Mouse (Mus musculus) neural tube, embryonic 15.5 days (tissue): ENCODE measurements at regions not wholly inside any gene's neighbourhood (a gene's known extent, or its start where the extent isn't known, plus 50 kb on each side); places are given as distances from the start of the nearest gene placed in this dataset.

Experiments used
- ATAC-seq: fragments of 200-750 bp; cut with Nextera tagmentation; 2 replicates; pipeline ENCODE4 v1.8.0; 2017; ENCODE audit warnings: mild to moderate bottlenecking, moderate TSS enrichment, moderate library complexity; ENCODE audit not compliant: low FRiP score
- H3K27ac ChIP-seq: fragments of 300-500 bp; sonication (generic); replicated peaks from 2 replicates; pipeline ENCODE4 v1.5.1; 2015; ENCODE audit warnings: mild to moderate bottlenecking, inconsistent platforms
- H3K27me3 ChIP-seq: fragments of 300-500 bp; sonication (generic); replicated peaks from 2 replicates; pipeline ENCODE4 v1.6.1; 2015; ENCODE audit warnings: inconsistent platforms
- H3K36me3 ChIP-seq: fragments of 300-500 bp; sonication (generic); 2 replicates; pipeline ENCODE4 v1.6.1; 2015; ENCODE audit warnings: inconsistent platforms
- H3K4me1 ChIP-seq: fragments of 300-500 bp; sonication (generic); 2 replicates; pipeline ENCODE4 v1.6.1; 2015; ENCODE audit warnings: inconsistent platforms
- H3K4me2 ChIP-seq: fragments of 300-500 bp; sonication (generic); 2 replicates; pipeline ENCODE4 v1.6.1; 2015; ENCODE audit warnings: inconsistent platforms, mild to moderate bottlenecking, moderate library complexity
- H3K4me3 ChIP-seq: fragments of 300-500 bp; sonication (generic); replicated peaks from 2 replicates; pipeline ENCODE4 v1.5.1; 2015; ENCODE audit warnings: mild to moderate bottlenecking, inconsistent platforms
- H3K9ac ChIP-seq: fragments of 300-500 bp; sonication (generic); replicated peaks from 2 replicates; pipeline ENCODE4 v1.6.1; 2015; ENCODE audit warnings: mild to moderate bottlenecking, inconsistent platforms
- H3K9me3 ChIP-seq: fragments of 300-500 bp; sonication (generic); replicated peaks from 2 replicates; pipeline ENCODE4 v1.6.1; 2016; ENCODE audit warnings: inconsistent platforms
- WGBS: fragments of 180-500 bp; shearing (Covaris S2); methylation state at CpG from one replicate; pipeline ENCODE4 v1.1.7; 2015; ENCODE audit warnings: mixed read lengths; 5-methylcytosine and 5-hydroxymethylcytosine counted together

DNA sequence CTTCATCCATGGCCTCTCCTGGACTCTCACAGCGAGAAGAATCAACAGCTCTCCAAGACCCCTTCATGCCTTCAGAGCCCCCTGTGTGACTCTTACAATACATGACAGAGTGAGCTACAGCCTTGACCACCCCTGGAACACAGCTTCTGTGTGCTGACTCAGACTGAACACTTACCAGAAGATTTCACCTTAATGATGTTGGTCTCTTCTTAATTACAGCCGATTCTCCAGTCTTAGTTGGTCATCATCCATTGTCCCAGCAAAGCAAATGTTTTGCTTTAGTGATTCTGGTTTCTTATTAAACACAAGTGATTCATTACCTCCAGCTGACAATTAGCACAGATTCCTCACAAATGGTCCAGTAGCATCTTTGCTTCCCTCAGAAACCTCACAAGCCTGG is 134.0 kb upstream of the Inhba start:
- Histone ChIP-seq H3K36me3 (no peaks in the 10 kb centered on the region), H3K4me1 (no peaks in the 10 kb centered on the region), H3K27me3 (no peaks in the 10 kb centered on the region), H3K9ac (no peak overlapping the region), H3K4me3 (no peak overlapping the region), H3K27ac (no peak overlapping the region), H3K4me2 (no peak overlapping the region), H3K9me3 (no peaks in the 10 kb centered on the region)
- 83% methylated on average over 2 of the region's 2 CpGs for WGBS
- no peak for ATAC-seq

DNA sequence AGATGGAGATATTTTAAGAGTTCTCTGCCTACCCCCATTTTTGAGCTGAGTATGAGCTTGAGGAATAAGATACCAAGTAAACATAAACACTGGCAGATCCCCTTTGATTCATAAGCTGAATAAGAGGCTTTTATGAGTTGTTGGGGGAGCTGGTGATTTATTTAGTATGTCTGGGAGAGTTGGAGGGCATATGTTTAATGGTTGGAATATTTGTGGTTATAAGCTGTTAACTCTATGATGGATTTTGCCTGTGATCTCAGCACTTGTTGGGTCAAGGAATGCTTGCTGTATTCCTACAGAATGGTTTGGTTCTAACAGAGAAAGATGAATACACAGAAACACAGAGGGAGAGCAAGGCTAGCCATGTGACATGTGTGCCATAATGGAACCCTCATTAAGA is 132.1 kb upstream of the Inhba start:
- H3K27ac ChIP-seq = no peak overlapping the region
- H3K4me3 ChIP-seq = no peak overlapping the region
- H3K9ac ChIP-seq = no peak overlapping the region
- H3K4me1 ChIP-seq = no peaks in the 10 kb centered on the region
- H3K27me3 ChIP-seq = no peaks in the 10 kb centered on the region
- H3K4me2 ChIP-seq = no peak overlapping the region
- ATAC-seq = no peak
- H3K9me3 ChIP-seq = no peaks in the 10 kb centered on the region
- no peaks in the 10 kb centered on the region for H3K36me3 ChIP-seq

DNA sequence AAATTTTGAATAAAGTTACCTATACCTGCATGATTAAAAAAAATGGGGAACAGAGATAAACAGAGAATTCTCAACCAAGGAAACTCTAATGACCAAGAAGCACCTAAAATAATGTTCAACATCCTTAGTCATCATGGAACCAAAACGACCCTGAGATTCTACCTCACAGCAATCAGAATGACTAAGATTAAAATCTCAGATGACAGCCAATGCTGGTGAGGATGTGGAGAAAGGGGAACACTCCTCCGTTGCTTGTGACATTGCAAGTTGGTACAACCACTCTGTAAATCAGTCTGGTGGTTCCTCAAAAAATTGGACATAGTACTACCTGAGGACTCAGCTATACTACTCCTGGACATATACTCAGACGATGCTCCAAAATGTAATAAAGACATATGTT is 120.9 kb upstream of the Inhba start:
- H3K27me3 ChIP-seq = no peaks in the 10 kb centered on the region
- H3K27ac ChIP-seq = no peak overlapping the region
- H3K4me2 ChIP-seq = no peak overlapping the region
- H3K4me1 ChIP-seq = no peaks in the 10 kb centered on the region
- H3K4me3 ChIP-seq = no peak overlapping the region
- H3K9ac ChIP-seq = no peak overlapping the region
- 86% methylated on average over 3 of the region's 3 CpGs for WGBS
- no peaks in the 10 kb centered on the region for H3K36me3 ChIP-seq
- ATAC-seq = no peak
- H3K9me3 ChIP-seq = no peaks in the 10 kb centered on the region

DNA sequence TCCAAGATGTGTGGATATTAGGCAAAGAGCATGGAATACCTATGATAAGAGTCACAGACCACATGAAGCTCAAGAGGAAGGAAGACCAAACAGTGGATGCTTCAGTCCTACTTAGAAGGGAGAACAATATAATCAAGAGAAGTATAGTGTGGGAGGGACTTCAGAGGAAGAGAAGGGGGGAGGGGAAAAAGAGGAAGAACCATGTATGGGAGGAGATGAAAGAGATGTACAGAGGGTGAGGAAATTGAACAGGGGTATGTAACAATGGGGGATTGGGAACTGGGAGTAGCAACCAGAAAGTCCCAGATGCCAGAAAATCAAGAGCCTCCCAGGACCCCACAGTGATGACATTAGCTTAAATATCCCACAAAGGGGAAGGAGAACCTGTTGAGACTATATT is 120.2 kb upstream of the Inhba start:
- Histone ChIP-seq H3K4me2 (no peak overlapping the region), H3K9me3 (no peaks in the 10 kb centered on the region), H3K4me1 (no peaks in the 10 kb centered on the region), H3K9ac (no peak overlapping the region), H3K36me3 (no peaks in the 10 kb centered on the region), H3K27me3 (no peaks in the 10 kb centered on the region), H3K27ac (no peak overlapping the region), H3K4me3 (no peak overlapping the region)
- ATAC-seq = no peak

DNA sequence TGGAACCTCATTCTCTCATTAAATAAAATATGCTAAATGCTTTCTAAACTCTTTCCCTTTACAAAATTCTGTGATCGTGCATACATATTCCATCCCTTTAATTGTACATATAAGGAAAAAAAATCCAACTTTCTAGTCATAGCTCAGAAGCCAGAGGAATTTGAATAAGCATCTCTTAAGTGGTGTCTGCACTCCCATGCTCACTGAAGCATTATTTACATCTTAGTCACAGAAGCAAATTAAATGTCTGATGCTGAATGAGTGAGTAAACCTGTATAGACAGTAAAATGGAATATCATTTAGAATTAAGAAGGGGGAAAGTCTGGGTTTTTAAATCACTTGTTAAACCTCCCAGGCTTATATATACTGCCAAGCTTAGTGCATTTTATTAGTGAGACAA is 113.5 kb upstream of the Inhba start:
- Histone ChIP-seq H3K27me3 (no peaks in the 10 kb centered on the region), H3K4me2 (no peak overlapping the region), H3K9me3 (no peaks in the 10 kb centered on the region), H3K4me1 (no peaks in the 10 kb centered on the region), H3K9ac (no peak overlapping the region), H3K27ac (no peak overlapping the region), H3K36me3 (no peaks in the 10 kb centered on the region), H3K4me3 (no peak overlapping the region)
- WGBS = 85% methylated on average over 1 of the region's 1 CpGs
- ATAC-seq = no peak

DNA sequence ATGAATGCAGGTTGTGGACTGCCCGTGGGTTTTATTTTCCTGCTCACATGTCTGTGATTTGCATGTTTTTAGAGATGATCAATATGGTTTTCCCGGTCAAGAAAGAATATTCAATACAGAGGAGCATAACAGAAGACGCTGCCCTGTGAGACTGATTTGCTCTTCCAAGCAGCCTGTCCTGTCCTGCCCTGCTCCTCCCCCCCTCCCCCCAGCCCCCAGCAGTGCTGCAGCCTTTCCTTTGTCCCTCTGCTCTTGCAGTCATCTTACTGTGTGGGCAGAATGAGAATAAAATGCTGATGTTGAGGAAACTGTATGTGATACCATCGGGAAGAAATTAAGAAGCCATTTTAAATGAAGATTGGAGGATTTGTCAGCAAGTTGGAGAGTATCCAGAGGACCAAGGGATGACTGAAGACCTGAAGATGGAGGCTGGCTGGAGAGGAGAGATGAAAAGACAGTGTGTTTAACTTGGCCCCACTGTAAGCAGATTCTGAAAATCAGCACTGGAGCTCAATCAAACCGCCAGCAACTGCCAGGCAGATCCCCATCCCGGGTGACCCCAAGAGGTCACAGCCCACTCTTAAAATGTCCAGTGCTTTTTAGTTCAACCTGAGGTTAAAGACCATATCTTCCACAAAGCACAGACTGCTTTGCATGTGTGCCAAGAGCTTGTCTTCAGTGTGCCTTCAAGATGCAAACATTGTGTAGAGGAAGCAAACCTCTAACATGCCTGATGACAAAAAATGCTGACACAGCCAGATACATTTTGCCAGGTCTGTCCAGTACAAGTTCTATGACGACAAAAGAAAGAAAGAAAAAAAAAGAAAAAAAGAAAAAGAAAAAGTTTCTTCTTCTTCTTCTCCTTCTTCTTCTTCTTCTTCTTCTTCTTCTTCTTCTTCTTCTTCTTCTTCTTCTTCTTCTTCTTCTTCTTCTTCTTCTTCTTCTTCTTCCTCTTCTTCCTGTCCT is 109.7 kb upstream of the Inhba start:
- Histone ChIP-seq H3K27me3 (no peaks in the 10 kb centered on the region), H3K4me2 (no peak overlapping the region), H3K36me3 (no peaks in the 10 kb centered on the region), H3K9me3 (no peaks in the 10 kb centered on the region), H3K9ac (no peak overlapping the region), H3K4me3 (no peak overlapping the region), H3K4me1 (no peaks in the 10 kb centered on the region), H3K27ac (no peak overlapping the region)
- ATAC-seq = no peak
- WGBS = 54% methylated on average over 7 of the region's 7 CpGs

DNA sequence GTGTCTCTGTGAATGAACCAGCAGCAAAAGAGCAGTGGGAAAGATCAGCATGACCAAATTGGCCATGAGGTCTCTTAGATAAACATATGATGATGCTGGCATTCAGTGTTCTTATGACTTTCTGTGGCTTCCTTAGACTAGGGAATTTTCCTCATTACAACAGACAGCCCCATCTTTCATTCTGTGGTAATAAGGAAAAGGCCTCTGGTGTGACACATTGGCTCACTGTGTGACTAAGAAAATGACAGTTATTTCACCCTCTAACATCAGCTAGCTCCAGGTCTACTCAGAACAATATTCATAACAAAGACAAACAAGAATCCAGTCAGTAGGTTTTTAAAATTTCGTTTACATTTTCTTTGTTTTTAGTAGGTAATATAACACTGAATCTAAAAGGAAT is 103.8 kb upstream of the Inhba start:
- no peaks in the 10 kb centered on the region for H3K9me3 ChIP-seq
- H3K4me1 ChIP-seq = no peaks in the 10 kb centered on the region
- H3K27me3 ChIP-seq = no peaks in the 10 kb centered on the region
- no peaks in the 10 kb centered on the region for H3K36me3 ChIP-seq
- no peak overlapping the region for H3K27ac ChIP-seq
- no peak overlapping the region for H3K9ac ChIP-seq
- no peak for ATAC-seq
- 67% methylated on average over 1 of the region's 1 CpGs for WGBS
- H3K4me3 ChIP-seq = no peak overlapping the region
- no peak overlapping the region for H3K4me2 ChIP-seq

DNA sequence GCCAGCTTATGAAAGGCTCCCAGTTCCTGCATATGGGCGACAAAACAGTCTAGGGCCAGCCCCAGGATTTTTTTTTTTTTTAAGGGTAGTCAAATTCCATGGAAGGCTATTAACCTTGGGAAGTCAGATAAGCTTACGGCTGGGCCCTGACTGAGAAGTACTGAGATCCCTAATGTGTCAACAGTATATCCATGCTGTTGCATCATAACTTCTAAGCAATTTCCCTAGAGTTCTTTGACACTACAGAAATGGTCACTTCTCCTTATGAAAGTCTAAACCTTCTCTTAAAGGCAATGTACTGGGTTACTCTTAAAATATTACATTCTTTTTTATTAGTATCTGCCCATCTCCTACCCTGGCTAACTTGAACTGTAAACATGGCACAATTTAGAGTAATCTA is 101.1 kb upstream of the Inhba start:
- WGBS = 79% methylated on average over 2 of the region's 2 CpGs
- Histone ChIP-seq H3K36me3 (no peaks in the 10 kb centered on the region), H3K27me3 (no peaks in the 10 kb centered on the region), H3K4me3 (no peak overlapping the region), H3K27ac (no peak overlapping the region), H3K4me2 (no peak overlapping the region), H3K4me1 (no peaks in the 10 kb centered on the region), H3K9me3 (no peaks in the 10 kb centered on the region), H3K9ac (no peak overlapping the region)
- ATAC-seq = no peak

DNA sequence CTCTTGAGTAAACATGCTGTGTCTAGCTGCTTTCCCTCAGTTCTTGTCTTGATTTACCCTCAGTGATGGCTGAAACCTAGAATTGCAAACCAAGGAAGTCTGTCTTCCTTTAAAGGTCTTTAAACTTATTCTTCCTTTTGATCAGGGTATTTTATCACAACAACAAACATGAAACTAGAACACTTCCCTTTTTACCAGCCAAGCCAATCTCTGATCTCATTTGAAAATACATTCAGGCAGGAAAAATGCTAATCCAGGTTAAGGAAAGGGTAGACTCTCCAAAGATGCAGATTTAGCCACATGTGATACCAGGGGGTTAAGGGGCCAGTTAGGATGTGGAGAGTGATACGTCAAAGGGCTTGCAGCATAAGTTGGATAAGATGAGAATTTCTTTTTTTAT is 100.4 kb upstream of the Inhba start:
- Histone ChIP-seq H3K9ac (no peak overlapping the region), H3K9me3 (no peaks in the 10 kb centered on the region), H3K4me1 (no peaks in the 10 kb centered on the region), H3K4me3 (no peak overlapping the region), H3K4me2 (no peak overlapping the region), H3K36me3 (no peaks in the 10 kb centered on the region), H3K27ac (no peak overlapping the region), H3K27me3 (no peaks in the 10 kb centered on the region)
- WGBS = 94% methylated on average over 1 of the region's 1 CpGs
- ATAC-seq = no peak

DNA sequence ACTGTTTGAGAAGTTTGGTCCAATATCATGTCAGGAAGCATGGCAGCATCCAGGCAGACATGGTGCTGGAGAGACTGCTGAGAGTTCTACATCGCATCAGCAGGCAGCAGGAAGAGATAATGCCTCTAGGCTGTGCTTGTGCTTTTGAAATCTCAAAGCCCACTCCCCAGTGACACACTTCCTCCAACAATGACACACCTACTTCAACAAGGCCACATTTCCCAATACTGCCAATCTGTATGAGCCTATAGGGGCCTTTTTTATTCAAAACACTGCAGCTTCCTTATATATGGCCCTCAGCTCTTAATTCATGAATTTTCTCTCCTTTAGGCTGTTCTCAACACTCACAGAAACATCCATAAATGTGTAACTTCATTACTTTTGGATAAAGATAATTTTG is 97.4 kb upstream of the Inhba start:
- Histone ChIP-seq H3K9me3 (no peaks in the 10 kb centered on the region), H3K9ac (no peak overlapping the region), H3K4me2 (no peak overlapping the region), H3K4me1 (no peaks in the 10 kb centered on the region), H3K27ac (no peak overlapping the region), H3K27me3 (no peaks in the 10 kb centered on the region), H3K36me3 (no peaks in the 10 kb centered on the region), H3K4me3 (no peak overlapping the region)
- ATAC-seq = no peak
- WGBS = 82% methylated on average over 1 of the region's 1 CpGs

DNA sequence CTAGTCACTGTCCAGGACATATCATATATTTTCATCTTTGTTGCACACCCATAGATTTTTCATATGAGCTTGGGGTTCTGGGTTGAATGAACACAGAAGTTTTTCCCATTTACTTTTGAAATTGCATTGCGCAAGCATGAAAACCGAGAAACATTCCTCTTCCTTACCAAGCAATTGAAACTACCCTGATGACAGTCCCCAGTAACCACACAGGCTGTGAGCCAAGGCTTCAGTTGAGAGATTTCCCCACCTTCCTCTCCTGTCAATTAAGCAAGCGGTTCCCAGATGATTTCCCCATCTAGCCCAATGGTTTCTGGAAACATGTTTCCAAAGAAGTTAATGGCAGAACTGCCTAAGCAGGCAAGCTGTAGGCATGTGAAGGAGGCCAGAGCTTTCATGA is 81.8 kb upstream of the Inhba start:
- H3K4me3 ChIP-seq = no peak overlapping the region
- H3K27ac ChIP-seq = no peak overlapping the region
- no peaks in the 10 kb centered on the region for H3K4me1 ChIP-seq
- no peak overlapping the region for H3K4me2 ChIP-seq
- H3K9me3 ChIP-seq = no peaks in the 10 kb centered on the region
- 84% methylated on average over 3 of the region's 3 CpGs for WGBS
- no peaks in the 10 kb centered on the region for H3K27me3 ChIP-seq
- H3K9ac ChIP-seq = no peak overlapping the region
- no peak for ATAC-seq
- no peaks in the 10 kb centered on the region for H3K36me3 ChIP-seq

DNA sequence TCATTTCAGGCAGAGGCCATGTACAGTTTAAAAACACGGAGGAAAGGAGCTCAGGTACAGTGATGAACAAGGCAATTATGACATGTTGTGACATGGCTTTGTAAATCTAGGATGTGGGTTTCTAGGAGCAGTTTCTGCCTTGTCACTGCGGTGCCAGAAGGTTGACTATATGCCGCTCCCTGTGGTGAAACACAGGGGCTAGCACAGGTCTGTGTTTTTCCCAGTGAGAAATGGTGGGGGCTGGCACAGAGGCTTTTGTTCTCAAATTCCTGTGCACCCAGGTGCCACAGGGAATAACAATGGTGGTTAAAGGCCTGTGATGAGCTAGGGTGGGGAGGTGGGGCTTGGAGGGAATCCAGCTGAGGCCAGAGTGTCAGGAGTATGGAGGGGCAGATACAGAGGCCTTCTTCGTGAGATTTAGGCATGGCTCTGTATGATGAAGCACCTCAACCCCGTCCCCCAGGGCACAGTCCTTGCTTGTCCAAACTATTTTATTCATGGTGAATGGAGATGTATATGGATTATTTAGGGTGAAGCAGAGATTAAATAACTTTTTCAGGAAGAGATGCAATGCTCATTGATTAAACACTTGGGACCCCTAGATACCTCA is 80.0 kb upstream of the Inhba start:
- WGBS = 38% methylated on average over 5 of the region's 5 CpGs
- ATAC-seq = no peak
- Histone ChIP-seq H3K36me3 (no peaks in the 10 kb centered on the region), H3K4me3 (no peak overlapping the region), H3K4me2 (no peak overlapping the region), H3K4me1 (no peaks in the 10 kb centered on the region), H3K27ac (no peak overlapping the region), H3K9ac (no peak overlapping the region), H3K9me3 (no peaks in the 10 kb centered on the region), H3K27me3 (no peaks in the 10 kb centered on the region)
